Comparison of ENCODE assay signal across 11 mouse cellular contexts in the genomic region with DNA sequence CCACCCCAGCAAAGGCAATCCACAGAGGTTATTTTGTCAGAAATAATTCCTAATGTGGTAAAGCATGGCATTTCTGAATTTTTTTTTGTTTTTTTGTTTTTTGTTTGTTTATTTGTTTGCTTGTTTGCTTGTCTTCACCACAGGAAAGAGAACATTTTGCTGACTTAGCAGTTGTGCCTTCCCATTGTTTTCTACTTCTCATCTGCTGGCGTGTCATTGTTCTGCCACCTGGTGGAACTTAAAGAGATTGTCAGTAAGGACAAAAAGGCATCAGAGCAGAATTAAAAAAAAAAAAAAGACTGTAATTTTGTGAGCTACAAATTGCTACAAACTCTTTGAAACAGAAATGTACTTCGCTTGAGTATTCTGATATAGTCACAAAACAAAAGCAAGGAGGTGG.
A peak's percentile ranks its signal among the peaks of the same experiment; 100 is the strongest.
DNase-seq lines count a peak whose midpoint lies in the region; ATAC-seq and TF ChIP-seq lines count a peak whose summit lies in the region.
"Had no signal": no experiment of that assay in that cellular context is flagged by ENCODE, and none has a peak within 500 bp of the region (broad histone marks: within the 10 kb centered on the region; RNA-seq: fewer than 3 reads in every experiment).

No protein-coding gene starts in this region.

- 27% methylated on average over 2 of the region's 2 CpGs for WGBS in embryonic facial prominence, embryonic 14.5 days
- 32% methylated on average over 2 of the region's 2 CpGs for WGBS in liver, embryonic 11.5 days

- H3K9ac ChIP-seq in ES-E14 (ENCODE audit: insufficient read depth, low read depth, low read length, poor library complexity, severe bottlenecking): no peak overlapping the region
- no peak overlapping the region for H3K9ac ChIP-seq in embryonic facial prominence, embryonic 14.5 days (ENCODE audit: low read depth, low read length)
- H3K9ac ChIP-seq in liver, embryonic 11.5 days (ENCODE audit: low read depth, low read length): no peak overlapping the region
- H3K9ac ChIP-seq: embryonic facial prominence, embryonic 12.5 days; liver, embryonic 15.5 days had no signal

- peak; percentile 10 for DNase-seq in heart, adult 11 months
- no peak for DNase-seq in heart, postnatal 36 days
- peak; percentile 14 for DNase-seq in layer of hippocampus, adult 11-12 months (ENCODE audit: low spot score)
- DNase-seq in layer of hippocampus, postnatal 25 days (ENCODE audit: extremely low spot score in 1 of 2, low spot score in 1 of 2): no peak
- DNase-seq in ES-E14 (ENCODE audit: low read depth, low spot score): peak; percentile 9
- DNase-seq in embryonic facial prominence, embryonic 14.5 days (ENCODE audit: low spot score): peak; percentile 41
- no peak for DNase-seq in thymus, postnatal 36 days
- DNase-seq in liver, embryonic 11.5 days (ENCODE audit: low spot score): no peak
- DNase-seq: thymus, postnatal 25 days had no signal

- H3K4me3 ChIP-seq in ES-E14 (ENCODE audit: insufficient read depth in 1 of 2, low read depth in 1 of 2, low read length in 2 of 2, poor library complexity in 1 of 2, severe bottlenecking in 1 of 2): no peak overlapping the region
- no peak overlapping the region for H3K4me3 ChIP-seq in embryonic facial prominence, embryonic 14.5 days (ENCODE audit: low read depth, low read length)
- no peak overlapping the region for H3K4me3 ChIP-seq in liver, embryonic 11.5 days (ENCODE audit: low read depth, low read length)
- H3K4me3 ChIP-seq: embryonic facial prominence, embryonic 12.5 days; liver, embryonic 15.5 days had no signal

- H3K27me3 ChIP-seq in embryonic facial prominence, embryonic 14.5 days (replicated peaks; ENCODE audit: control insufficient read depth, insufficient read depth, low read length): no peaks in the 10 kb centered on the region
- no peaks in the 10 kb centered on the region for H3K27me3 ChIP-seq in liver, embryonic 11.5 days (replicated peaks; ENCODE audit: control insufficient read depth, insufficient read depth, low read length)
- H3K27me3 ChIP-seq: embryonic facial prominence, embryonic 12.5 days; liver, embryonic 15.5 days had no signal

- in situ Hi-C loops in ES-E14 (cut with MboI; ENCODE audit: low sequenced_read_pairs in 2 of 2, unreplicated experiment in 2 of 2): loop anchor here (10.0 to 25.0 kb wide), 2 partner anchors 238 to 561 kb away; no protein-coding TSS in a partner anchor

- intact Hi-C loops in heart, postnatal 36 days (cut with DNase I): loop anchor here (10.0 kb wide), 1 partner anchor 868 kb away; no protein-coding TSS in a partner anchor

- no peak overlapping the region for H3K4me2 ChIP-seq in embryonic facial prominence, embryonic 14.5 days (ENCODE audit: low read depth, low read length)
- no peak overlapping the region for H3K4me2 ChIP-seq in liver, embryonic 11.5 days
- H3K4me2 ChIP-seq: embryonic facial prominence, embryonic 12.5 days; liver, embryonic 15.5 days had no signal

- no peaks in the 10 kb centered on the region for H3K4me1 ChIP-seq in ES-E14 (ENCODE audit: control insufficient read depth in 2 of 2, insufficient read depth in 2 of 2, low read length in 2 of 2, poor library complexity in 1 of 2)
- no peaks in the 10 kb centered on the region for H3K4me1 ChIP-seq in embryonic facial prominence, embryonic 14.5 days (ENCODE audit: control insufficient read depth, insufficient read depth, low read length)
- no peaks in the 10 kb centered on the region for H3K4me1 ChIP-seq in liver, embryonic 11.5 days (replicated peaks; ENCODE audit: control insufficient read depth, insufficient read depth, low read length)
- H3K4me1 ChIP-seq: embryonic facial prominence, embryonic 12.5 days; liver, embryonic 15.5 days had no signal

- H3K9me3 ChIP-seq in ES-E14 (ENCODE audit: control insufficient read depth, insufficient read depth, low read depth, low read length): no peaks in the 10 kb centered on the region
- H3K9me3 ChIP-seq in embryonic facial prominence, embryonic 14.5 days (ENCODE audit: control insufficient read depth, low read length): no peaks in the 10 kb centered on the region
- H3K9me3 ChIP-seq in liver, embryonic 11.5 days (ENCODE audit: control insufficient read depth, low read length): no peaks in the 10 kb centered on the region
- H3K9me3 ChIP-seq: embryonic facial prominence, embryonic 12.5 days; liver, embryonic 15.5 days had no signal

- H3K27ac ChIP-seq in ES-E14 (ENCODE audit: insufficient read depth, low read depth, low read length, poor library complexity, severe bottlenecking): no peak overlapping the region
- H3K27ac ChIP-seq in embryonic facial prominence, embryonic 14.5 days (replicated peaks; ENCODE audit: low read depth, low read length): no peak overlapping the region
- H3K27ac ChIP-seq in liver, embryonic 11.5 days (ENCODE audit: low read depth, low read length): no peak overlapping the region
- H3K27ac ChIP-seq: embryonic facial prominence, embryonic 12.5 days; liver, embryonic 15.5 days had no signal

- H3K36me3 ChIP-seq in ES-E14 (ENCODE audit: control insufficient read depth, insufficient read depth, low read length, poor library complexity, severe bottlenecking): no peaks in the 10 kb centered on the region
- H3K36me3 ChIP-seq in embryonic facial prominence, embryonic 14.5 days (ENCODE audit: control insufficient read depth, insufficient read depth, low read length): no peaks in the 10 kb centered on the region
- H3K36me3 ChIP-seq in liver, embryonic 11.5 days (ENCODE audit: control insufficient read depth, insufficient read depth, low read length): no peaks in the 10 kb centered on the region
- H3K36me3 ChIP-seq: embryonic facial prominence, embryonic 12.5 days; liver, embryonic 15.5 days had no signal

- ATAC-seq in embryonic facial prominence, embryonic 14.5 days (ENCODE audit: low read depth): no peak
- ATAC-seq in liver, embryonic 11.5 days (replicated peaks; ENCODE audit: low FRiP score): no peak

TF ChIP-seq in ES-E14, 5 proteins besides CTCF, POLR2A, EP300 and RAD21:
- peak; percentile 98 for TF ChIP-seq MAFK (IDR thresholded peaks at IDR 0.05; ENCODE audit: insufficient read depth, low read depth, low read length)
- TF ChIP-seq HCFC1 (IDR thresholded peaks at IDR 0.05; ENCODE audit: borderline replicate concordance, insufficient read depth, low read length): no peak
- peak; percentile 48; the same call in 1 of the 2 replicates for TF ChIP-seq ZC3H11A (IDR thresholded peaks at IDR 0.05; ENCODE audit: borderline replicate concordance, low read depth, low read length)
- TF ChIP-seq ZNF384 (IDR thresholded peaks at IDR 0.05; ENCODE audit: low read depth, low read length): peak; percentile 92

Comparison
In these comparisons a context has a peak if more than half of its experiments do, and no peak if none do; other contexts are left out.
1. DNase-seq: peak in heart, adult 11 months (single experiment), layer of hippocampus, adult 11-12 months (single experiment), ES-E14 (single experiment) and embryonic facial prominence, embryonic 14.5 days (single experiment); none in heart, postnatal 36 days (0 of 2), layer of hippocampus, postnatal 25 days (0 of 2), thymus, postnatal 36 days (0 of 2) and liver, embryonic 11.5 days (single experiment).